Mouse (Mus musculus) skeletal muscle tissue, postnatal 0 days (tissue): Measurements from ENCODE around the gene Tigd4. TPM values are rescaled to one million over a fixed set of nuclear protein-coding genes. Genes with fewer than 3 reads are reported as not detected.

ENCODE experiments used
- polyA plus RNA-seq: library from polyadenylated mRNA; unstranded; fragments of >200 nt; fragmentation: Nextera tagmentation; extraction: Ambion mirVana; gene quantifications from 2 replicates; pipeline ENCODE4 v1.2.1, GENCODE M21; 2015

Gene Tigd4
- 3.6 and 5.7 TPM in 2 replicates for polyA plus RNA-seq

DNA sequence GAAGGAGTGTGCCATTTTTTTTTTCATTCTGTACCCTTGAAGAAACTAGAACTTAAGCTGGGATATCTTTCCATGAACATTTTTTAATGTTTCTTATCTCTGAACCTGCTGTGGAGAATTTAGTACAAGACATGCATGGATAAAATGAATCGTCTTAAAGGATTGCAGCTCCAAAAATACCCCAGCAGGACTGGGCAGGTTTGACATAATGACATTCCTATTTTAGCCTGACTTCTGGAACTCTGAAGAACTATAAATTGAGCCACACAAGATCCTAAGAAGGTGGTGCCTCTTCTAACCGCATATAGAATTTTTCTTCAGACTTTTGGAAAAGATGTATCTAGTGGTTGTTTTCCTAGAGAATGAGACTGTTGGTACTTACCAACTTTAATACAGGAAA, at the start of gene Tigd4:
Gene Tigd4 (plus strand): TSS at position 301 of the 400 bp plus-strand sequence.

DNA sequence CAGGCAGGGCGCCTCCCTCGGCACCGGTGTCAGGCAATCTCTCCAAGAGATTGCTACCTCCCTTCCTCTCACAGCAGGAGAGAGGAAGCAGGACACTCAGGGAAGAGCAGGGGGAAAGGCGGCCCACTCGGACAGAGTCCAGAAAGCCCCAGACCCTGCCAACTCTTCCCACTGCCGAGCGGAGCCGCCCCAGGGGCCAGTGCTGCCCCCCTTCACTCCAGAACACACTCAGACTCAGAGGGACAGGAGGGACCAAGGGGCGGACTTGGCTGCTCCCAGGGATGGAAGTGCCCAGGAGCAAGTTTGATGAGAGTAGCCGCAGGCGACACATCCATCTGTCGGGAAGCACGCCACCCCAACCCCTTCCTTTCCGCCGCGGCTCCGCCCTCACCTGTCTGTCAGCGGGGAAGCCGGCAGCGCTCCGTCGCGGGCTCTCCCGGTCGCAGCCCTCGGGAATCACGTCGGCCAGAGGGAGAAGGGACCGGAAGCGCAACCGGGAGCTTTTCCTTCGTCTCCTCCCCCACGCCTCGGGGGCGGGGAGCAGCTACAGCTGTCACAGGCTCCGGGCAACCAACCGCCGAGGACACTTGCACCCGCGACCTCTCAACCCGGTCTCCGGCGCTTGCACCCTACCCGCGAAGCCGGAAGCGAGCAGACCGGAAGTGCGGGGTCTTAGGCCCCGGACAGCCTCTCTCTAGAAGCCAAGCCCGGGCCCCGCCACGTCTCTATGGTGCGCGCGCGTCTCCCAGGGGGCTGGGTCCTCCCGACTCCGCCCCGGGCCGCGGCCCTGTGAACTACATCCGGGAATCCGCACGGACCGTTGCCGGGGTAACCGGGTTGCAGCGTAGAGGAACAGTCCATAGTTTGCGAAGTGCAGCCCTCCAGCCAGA, 11.1 kb upstream of the Tigd4 start, which contains the start of gene Arfip1:
Gene Arfip1 (minus strand): TSS at position 603 of the 890 bp plus-strand sequence.

Other genes starting within 250 kb of the Tigd4 start
- gene Fhdc1, start 113.1 kb upstream of the Tigd4 start, polyA plus RNA-seq, result 2.1 and 2.9 TPM in 2 replicates
- 26.4 and 27.3 TPM in 2 replicates for gene Arfip1, start 10.9 kb upstream of the Tigd4 start, polyA plus RNA-seq
- gene Tmem154, start 72.6 kb downstream of the Tigd4 start, polyA plus RNA-seq, result 0.95 and 2.0 TPM in 2 replicates
- 26.5 and 31.4 TPM in 2 replicates for gene Fbxw7, start 221.7 kb downstream of the Tigd4 start, polyA plus RNA-seq